In genomic region chr4:45815542-45815941, GRCm38 (mm10) we compare ENCODE assay signal across 8 mouse cellular contexts. TPM values are rescaled to one million over a fixed set of nuclear protein-coding genes. Genes with fewer than 3 reads are reported as not detected.
A peak's percentile ranks its signal among the peaks of the same experiment; 100 is the strongest.
DNase-seq lines count a peak whose midpoint lies in the region; ATAC-seq and TF ChIP-seq lines count a peak whose summit lies in the region.

No protein-coding gene starts in this region.

- 36% methylated on average over 7 of the region's 7 CpGs for WGBS in heart, postnatal 0 days
- 35% methylated on average over 7 of the region's 7 CpGs for WGBS in heart, embryonic 12.5 days
- 19% methylated on average over 7 of the region's 7 CpGs for WGBS in hindbrain, embryonic 13.5 days
- 50% methylated on average over 7 of the region's 7 CpGs for WGBS in lung, embryonic 14.5 days

- H3K4me2 ChIP-seq in heart, postnatal 0 days (ENCODE audit: low read depth, low read length) = no peak overlapping the region
- H3K4me2 ChIP-seq in heart, embryonic 12.5 days = no peak overlapping the region
- no peak overlapping the region for H3K4me2 ChIP-seq in hindbrain, embryonic 13.5 days
- no peak overlapping the region for H3K4me2 ChIP-seq in lung, embryonic 14.5 days

- TF ChIP-seq CTCF in heart, postnatal 0 days (IDR thresholded peaks at IDR 0.05; ENCODE audit: low read depth) = peak; percentile 69
- peak; percentile 48; the same call in 1 of the 2 replicates for TF ChIP-seq CTCF in cortical plate, adult 2 months (IDR thresholded peaks at IDR 0.05; ENCODE audit: extremely low read depth, insufficient read depth, low read length)
- peak; percentile 64 for TF ChIP-seq CTCF in lung, embryonic 14.5 days (IDR thresholded peaks at IDR 0.05; ENCODE audit: low read depth)

- H3K27me3 ChIP-seq in heart, postnatal 0 days (ENCODE audit: control insufficient read depth, insufficient read depth, low read length) = no peaks in the 10 kb centered on the region
- H3K27me3 ChIP-seq in heart, embryonic 12.5 days (replicated peaks) = peaks cover 18% of the 10 kb centered on the region
- H3K27me3 ChIP-seq in hindbrain, embryonic 13.5 days = no peaks in the 10 kb centered on the region
- H3K27me3 ChIP-seq in lung, embryonic 14.5 days (ENCODE audit: insufficient read depth, low read length) = no peaks in the 10 kb centered on the region

- no peak for ATAC-seq in heart, postnatal 0 days (ENCODE audit: insufficient read depth, low read depth)
- ATAC-seq in heart, embryonic 12.5 days (ENCODE audit: insufficient number of reproducible peaks, low FRiP score) = no peak
- ATAC-seq in hindbrain, embryonic 13.5 days (ENCODE audit: low FRiP score) = no peak
- ATAC-seq in lung, embryonic 14.5 days (ENCODE audit: insufficient read depth) = no peak

- peaks cover 10% of the 10 kb centered on the region for H3K4me1 ChIP-seq in heart, postnatal 0 days (ENCODE audit: control insufficient read depth, insufficient read depth)
- peaks cover 26% of the 10 kb centered on the region for H3K4me1 ChIP-seq in heart, embryonic 12.5 days (replicated peaks)
- H3K4me1 ChIP-seq in cortical plate, adult 2 months (ENCODE audit: control insufficient read depth, insufficient read depth, low read length) = 0 out of 2 replicates have a peak, but pooled peaks cover 1% of the 10 kb centered on the region
- H3K4me1 ChIP-seq in hindbrain, embryonic 13.5 days (replicated peaks) = peaks cover 47% of the 10 kb centered on the region
- H3K4me1 ChIP-seq in lung, embryonic 14.5 days (ENCODE audit: insufficient read depth) = peaks cover 13% of the 10 kb centered on the region

- no peaks in the 10 kb centered on the region for H3K9me3 ChIP-seq in heart, postnatal 0 days (replicated peaks; ENCODE audit: control insufficient read depth, low read length)
- H3K9me3 ChIP-seq in heart, embryonic 12.5 days (replicated peaks) = no peaks in the 10 kb centered on the region
- no peaks in the 10 kb centered on the region for H3K9me3 ChIP-seq in hindbrain, embryonic 13.5 days
- no peaks in the 10 kb centered on the region for H3K9me3 ChIP-seq in lung, embryonic 14.5 days (ENCODE audit: low read depth, low read length)

- no peaks in the 10 kb centered on the region for H3K36me3 ChIP-seq in heart, postnatal 0 days (replicated peaks; ENCODE audit: control insufficient read depth, insufficient read depth, low read length)
- H3K36me3 ChIP-seq in heart, embryonic 12.5 days = 0 out of 2 replicates have a peak, but pooled peaks cover 3% of the 10 kb centered on the region
- H3K36me3 ChIP-seq in hindbrain, embryonic 13.5 days = peaks cover 37% of the 10 kb centered on the region
- H3K36me3 ChIP-seq in lung, embryonic 14.5 days (ENCODE audit: insufficient read depth) = no peaks in the 10 kb centered on the region

- no peak overlapping the region for H3K9ac ChIP-seq in heart, postnatal 0 days (replicated peaks; ENCODE audit: low read depth, low read length)
- H3K9ac ChIP-seq in heart, embryonic 12.5 days = no peak overlapping the region
- H3K9ac ChIP-seq in hindbrain, embryonic 13.5 days = no peak overlapping the region
- no peak overlapping the region for H3K9ac ChIP-seq in lung, embryonic 14.5 days

- no peak for TF ChIP-seq EP300 in heart, postnatal 0 days (IDR thresholded peaks at IDR 0.05; ENCODE audit: low read depth)

- H3K27ac ChIP-seq in heart, postnatal 0 days (ENCODE audit: low read depth) = no peak overlapping the region
- no peak overlapping the region for H3K27ac ChIP-seq in heart, embryonic 12.5 days (ENCODE audit: poor library complexity, severe bottlenecking)
- no peak overlapping the region for H3K27ac ChIP-seq in cortical plate, adult 2 months (ENCODE audit: insufficient read depth, low read length)
- 0 out of 2 replicates have a peak overlapping the region, but pooled peaks have one; percentile 0 for H3K27ac ChIP-seq in hindbrain, embryonic 13.5 days
- no peak overlapping the region for H3K27ac ChIP-seq in lung, embryonic 14.5 days (ENCODE audit: low read depth)

- H3K4me3 ChIP-seq in heart, postnatal 0 days (ENCODE audit: low read depth, low read length) = no peak overlapping the region
- no peak overlapping the region for H3K4me3 ChIP-seq in heart, embryonic 12.5 days
- H3K4me3 ChIP-seq in cortical plate, adult 2 months (ENCODE audit: insufficient read depth, low read length) = no peak overlapping the region
- H3K4me3 ChIP-seq in hindbrain, embryonic 13.5 days = no peak overlapping the region
- H3K4me3 ChIP-seq in lung, embryonic 14.5 days (ENCODE audit: low read depth, low read length) = no peak overlapping the region

- TF ChIP-seq POLR2A in cortical plate, adult 2 months (IDR thresholded peaks at IDR 0.05; ENCODE audit: extremely low read depth, insufficient read depth, low read length) = no peak

- peak; percentile 62 for DNase-seq in heart, postnatal 0 days (ENCODE audit: low spot score)
- DNase-seq in urinary bladder, postnatal 36 days (ENCODE audit: low spot score in 2 of 2) = peak; percentile 24 to 28
- DNase-seq in urinary bladder, postnatal 10 days (ENCODE audit: low spot score) = no peak
- DNase-seq in lung, embryonic 14.5 days = peak; percentile 73
- DNase-seq in thymus, postnatal 0 days (ENCODE audit: low spot score) = peak; percentile 20

RNA-seq across cellular contexts. Expression of gene Igfbpl1, which starts 11.2 kb away (rescaled TPM):
- total RNA-seq in heart, postnatal 0 days (2014; rRNA removed; ENCODE audit: low replicate concordance) = 9.3 and 9.7 TPM in 2 replicates
- 1.6 and 2.0 TPM in 2 replicates for polyA plus RNA-seq in heart, postnatal 0 days (2015; fragmentation: Nextera tagmentation; extraction: Ambion mirVana)
- polyA plus RNA-seq in heart, embryonic 12.5 days (2016; fragmentation: Nextera tagmentation; extraction: Ambion mirVana) = 6.1 and 7.0 TPM in 2 replicates
- 1.2 and 1.5 TPM in 2 replicates for polyA plus RNA-seq in cortical plate, adult 2 months (2012; rRNA removed)
- 50.5 and 67.0 TPM in 2 replicates for polyA plus RNA-seq in hindbrain, embryonic 13.5 days (2015; fragmentation: Nextera tagmentation; extraction: Ambion mirVana)
- 0.11 and 0.26 TPM in 2 replicates for polyA plus RNA-seq in lung, embryonic 14.5 days (2014; fragmentation: Nextera tagmentation; extraction: Ambion mirVana)
- not detected in 2 replicates for polyA plus RNA-seq in thymus, postnatal 0 days (2015; fragmentation: Nextera tagmentation; extraction: Ambion mirVana)

RNA-seq across cellular contexts. Expression of gene Aldh1b1, which starts 16.7 kb away (rescaled TPM):
- total RNA-seq in heart, postnatal 0 days (2014; rRNA removed; ENCODE audit: low replicate concordance) = 238 and 284 TPM in 2 replicates
- 200 and 211 TPM in 2 replicates for polyA plus RNA-seq in heart, postnatal 0 days (2015; fragmentation: Nextera tagmentation; extraction: Ambion mirVana)
- 104 and 107 TPM in 2 replicates for polyA plus RNA-seq in heart, embryonic 12.5 days (2016; fragmentation: Nextera tagmentation; extraction: Ambion mirVana)
- 7.2 and 7.7 TPM in 2 replicates for polyA plus RNA-seq in cortical plate, adult 2 months (2012; rRNA removed)
- 17.7 and 18.0 TPM in 2 replicates for polyA plus RNA-seq in hindbrain, embryonic 13.5 days (2015; fragmentation: Nextera tagmentation; extraction: Ambion mirVana)
- polyA plus RNA-seq in lung, embryonic 14.5 days (2014; fragmentation: Nextera tagmentation; extraction: Ambion mirVana) = 0.83 and 2.6 TPM in 2 replicates
- polyA plus RNA-seq in thymus, postnatal 0 days (2015; fragmentation: Nextera tagmentation; extraction: Ambion mirVana) = 20.1 and 21.3 TPM in 2 replicates

RNA-seq across cellular contexts. Expression of gene Stra6l, which starts 32.9 kb away (rescaled TPM):
- total RNA-seq in heart, postnatal 0 days (2014; rRNA removed; ENCODE audit: low replicate concordance) = 0.19 TPM in 1 of 2 replicates, not detected in the other
- 0.12 and 0.18 TPM in 2 replicates for polyA plus RNA-seq in heart, postnatal 0 days (2015; fragmentation: Nextera tagmentation; extraction: Ambion mirVana)
- 0.15 TPM in 2 replicates for polyA plus RNA-seq in heart, embryonic 12.5 days (2016; fragmentation: Nextera tagmentation; extraction: Ambion mirVana)
- polyA plus RNA-seq in cortical plate, adult 2 months (2012; rRNA removed) = 0.02 TPM in 1 of 2 replicates, not detected in the other
- 0.82 and 0.92 TPM in 2 replicates for polyA plus RNA-seq in hindbrain, embryonic 13.5 days (2015; fragmentation: Nextera tagmentation; extraction: Ambion mirVana)
- not detected in 2 replicates for polyA plus RNA-seq in lung, embryonic 14.5 days (2014; fragmentation: Nextera tagmentation; extraction: Ambion mirVana)
- 0.14 and 0.21 TPM in 2 replicates for polyA plus RNA-seq in thymus, postnatal 0 days (2015; fragmentation: Nextera tagmentation; extraction: Ambion mirVana)
